Mouse (Mus musculus): ENCODE data around the gene Mup6.

DNA sequence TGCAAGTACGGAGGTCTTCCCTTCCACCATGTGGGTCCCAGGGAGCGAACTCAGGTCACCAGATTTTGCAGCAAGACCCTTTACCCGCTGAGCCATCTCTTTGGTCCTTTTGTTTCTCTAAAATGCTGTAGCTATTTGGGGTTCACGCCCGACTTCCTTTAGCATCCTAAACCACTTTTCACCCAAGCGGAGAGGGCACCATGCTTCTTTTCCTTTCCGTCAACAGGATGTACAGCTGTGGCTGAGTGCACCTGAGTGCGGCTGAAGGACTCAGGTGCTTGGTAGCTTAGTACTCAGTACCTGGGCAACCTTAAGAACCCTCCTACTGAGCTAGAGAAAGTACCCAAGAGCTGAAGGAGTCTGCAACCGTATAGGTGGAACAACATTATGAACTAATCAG lies 39.0 kb upstream of the Mup6 start:
- TF ChIP-seq TAL1 (IDR thresholded peaks at IDR 0.05; ENCODE audit: low read length) (no peak), GATA1 (IDR thresholded peaks at IDR 0.05; ENCODE audit: low read length) (no peak)

Data from erythroblast, embryonic 14.5 days (primary cell).